Mouse (Mus musculus) myocyte (in vitro differentiated cells): Measurements from ENCODE around the gene Ankrd33. TPM values are rescaled to one million over a fixed set of nuclear protein-coding genes. Genes with fewer than 3 reads are reported as not detected.

ENCODE experiments used
- H3K27me3 ChIP-seq: one replicate; pipeline ENCODE4 v1.6.1; 2011; ENCODE audit not compliant: control insufficient read depth, insufficient read depth, insufficient read length
- H3K36me3 ChIP-seq: one replicate; pipeline ENCODE4 v1.6.1; 2011; ENCODE audit not compliant: control insufficient read depth, insufficient read depth
- H3K4me2 ChIP-seq: one replicate; pipeline ENCODE4 v1.6.1; 2011; ENCODE audit warnings: low read depth, control low read depth
- H3K4me3 ChIP-seq: one replicate; pipeline ENCODE4 v1.5.1; 2011; ENCODE audit warnings: mild to moderate bottlenecking, control low read depth, moderate library complexity
- H3K79me2 ChIP-seq: one replicate; pipeline ENCODE4 v1.6.1; 2011; ENCODE audit not compliant: control insufficient read depth, insufficient read depth
- H3ac ChIP-seq: one replicate; pipeline ENCODE4 v1.6.1; 2011; ENCODE audit not compliant: control insufficient read depth, insufficient read length
- CEBPB ChIP-seq: IDR thresholded peaks from 2 replicates; pipeline ENCODE4 v1.6.1; 2011; ENCODE audit warnings: mild to moderate bottlenecking, moderate library complexity; ENCODE audit not compliant: poor library complexity, insufficient read depth, severe bottlenecking
- E2F4 ChIP-seq: IDR thresholded peaks from one replicate; pipeline ENCODE4 v1.6.1; 2011; ENCODE audit warnings: mild to moderate bottlenecking, control low read depth, moderate library complexity; ENCODE audit not compliant: insufficient read depth
- MAX ChIP-seq: IDR thresholded peaks from one replicate; pipeline ENCODE4 v1.6.1; 2011; ENCODE audit warnings: low read depth, mild to moderate bottlenecking, control low read depth
- MYOD1 ChIP-seq, 3 experiments: IDR thresholded peaks; one replicate each; pipeline ENCODE4 v1.6.1; 2011; ENCODE audit warnings: control low read depth in 2 of 3, low read depth in 2 of 3, mild to moderate bottlenecking in 2 of 3, moderate library complexity in 1 of 3; ENCODE audit not compliant: insufficient read length in 2 of 3, control insufficient read depth in 1 of 3
- MYOG ChIP-seq, 3 experiments: IDR thresholded peaks; one replicate each; pipeline ENCODE4 v1.6.1; 2011; ENCODE audit warnings: control low read depth in 2 of 3, low read depth in 2 of 3, mild to moderate bottlenecking in 2 of 3; ENCODE audit not compliant: insufficient read length in 2 of 3, control insufficient read depth in 1 of 3, insufficient read depth in 1 of 3
- POLR2A ChIP-seq: IDR thresholded peaks from one replicate; pipeline ENCODE4 v1.6.1; 2011; ENCODE audit warnings: low read depth, mild to moderate bottlenecking, control low read depth, moderate library complexity; ENCODE audit not compliant: insufficient read length
- POLR2AphosphoS2 ChIP-seq: IDR thresholded peaks from one replicate; pipeline ENCODE4 v1.6.1; 2011; ENCODE audit warnings: low read depth, control low read depth; ENCODE audit not compliant: insufficient read length
- REST ChIP-seq: IDR thresholded peaks from one replicate; pipeline ENCODE4 v1.6.1; 2011; ENCODE audit warnings: mild to moderate bottlenecking, control low read depth, moderate library complexity; ENCODE audit not compliant: insufficient read depth, insufficient read length
- SRF ChIP-seq: IDR thresholded peaks from one replicate; pipeline ENCODE4 v1.6.1; 2011; ENCODE audit warnings: low read depth; ENCODE audit not compliant: control insufficient read depth, insufficient read length
- TCF12 ChIP-seq: IDR thresholded peaks from one replicate; pipeline ENCODE4 v1.6.1; 2011; ENCODE audit warnings: mild to moderate bottlenecking, control low read depth; ENCODE audit not compliant: poor library complexity, insufficient read depth, severe bottlenecking
- TCF3 ChIP-seq: IDR thresholded peaks from one replicate; pipeline ENCODE4 v1.6.1; 2011; ENCODE audit warnings: low read depth, control low read depth; ENCODE audit not compliant: insufficient read length
- USF1 ChIP-seq: IDR thresholded peaks from one replicate; pipeline ENCODE4 v1.6.1; 2011; ENCODE audit warnings: low read depth, mild to moderate bottlenecking, control low read depth, moderate library complexity
- polyA plus RNA-seq: library from polyadenylated mRNA; unstranded; fragments of >200 nt; fragmentation: generic; extraction: Trizol; gene quantifications from one replicate; pipeline ENCODE4 v1.2.1, GENCODE M21; 2012; ENCODE audit warnings: missing spikeins

Ankrd33 gene
- polyA plus RNA-seq = not detected

GRCm38 (mm10) chr15:101115511-101116110 is at the start of gene Ankrd33:
Ankrd33 (plus strand) TSS chr15:101115755.
- Histone ChIP-seq H3ac (no peak within 1 kb of the TSS), H3K79me2 (no peaks in the 10 kb centered on the region), H3K27me3 (peaks cover 36% of the 10 kb centered on the region), H3K4me2 (no peak within 1 kb of the TSS), H3K36me3 (no peaks in the 10 kb centered on the region), H3K4me3 (no peak within 1 kb of the TSS)
- no peak for TF ChIP-seq CEBPB
- no peak for TF ChIP-seq MAX
- TF ChIP-seq TCF3 = no peak
- TF ChIP-seq E2F4 = no peak
- TF ChIP-seq MYOG (IDR thresholded peaks at IDR 0.05; ENCODE audit: control insufficient read depth in 1 of 3, insufficient read depth in 1 of 3, insufficient read length in 2 of 3, low read depth in 2 of 3) = no peak
- no peak for TF ChIP-seq SRF
- TF ChIP-seq REST = no peak
- no peak for TF ChIP-seq USF1
- no peak for TF ChIP-seq POLR2A
- TF ChIP-seq TCF12 = no peak
- no peak for TF ChIP-seq MYOD1 (IDR thresholded peaks at IDR 0.05; ENCODE audit: control insufficient read depth in 1 of 3, insufficient read length in 2 of 3, low read depth in 2 of 3)
- TF ChIP-seq POLR2AphosphoS2 = no peak

DNA sequence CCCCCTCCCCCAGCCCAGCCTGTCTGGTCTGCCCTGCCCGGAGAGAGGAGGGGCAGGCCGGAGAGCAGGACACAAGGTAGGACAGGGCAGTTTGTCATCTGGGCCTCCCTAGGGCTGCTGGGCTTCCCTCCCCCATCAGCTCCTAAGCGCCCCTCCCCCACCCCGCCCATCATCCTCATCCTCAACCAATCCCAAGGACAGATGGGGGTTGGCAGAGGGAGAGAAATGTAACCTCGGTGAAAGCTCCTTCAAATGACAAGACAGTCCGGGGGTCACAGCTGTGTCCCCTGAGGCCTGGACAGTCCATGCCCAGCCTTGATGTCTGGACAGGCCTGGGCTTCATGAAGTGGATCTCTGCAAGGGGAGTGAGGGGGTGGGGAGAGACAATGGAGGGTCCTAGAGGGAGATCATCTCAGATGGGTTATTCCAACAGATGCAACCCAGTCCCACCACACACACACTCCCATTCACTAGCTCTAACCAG is 49.1 kb upstream of the Ankrd33 start:
- no peaks in the 10 kb centered on the region for H3K79me2 ChIP-seq
- no peak overlapping the region for H3K4me3 ChIP-seq
- no peaks in the 10 kb centered on the region for H3K36me3 ChIP-seq
- H3ac ChIP-seq = no peak overlapping the region
- no peak overlapping the region for H3K4me2 ChIP-seq
- H3K27me3 ChIP-seq = peaks cover 71% of the 10 kb centered on the region
- TF ChIP-seq TCF3 (no peak), REST (no peak), SRF (no peak), CEBPB (no peak), POLR2A (no peak), MYOG (IDR thresholded peaks at IDR 0.05; ENCODE audit: control insufficient read depth in 1 of 3, insufficient read depth in 1 of 3, insufficient read length in 2 of 3, low read depth in 2 of 3) (no peak), POLR2AphosphoS2 (no peak), MYOD1 (IDR thresholded peaks at IDR 0.05; ENCODE audit: control insufficient read depth in 1 of 3, insufficient read length in 2 of 3, low read depth in 2 of 3) (no peak), E2F4 (no peak), USF1 (no peak)

DNA sequence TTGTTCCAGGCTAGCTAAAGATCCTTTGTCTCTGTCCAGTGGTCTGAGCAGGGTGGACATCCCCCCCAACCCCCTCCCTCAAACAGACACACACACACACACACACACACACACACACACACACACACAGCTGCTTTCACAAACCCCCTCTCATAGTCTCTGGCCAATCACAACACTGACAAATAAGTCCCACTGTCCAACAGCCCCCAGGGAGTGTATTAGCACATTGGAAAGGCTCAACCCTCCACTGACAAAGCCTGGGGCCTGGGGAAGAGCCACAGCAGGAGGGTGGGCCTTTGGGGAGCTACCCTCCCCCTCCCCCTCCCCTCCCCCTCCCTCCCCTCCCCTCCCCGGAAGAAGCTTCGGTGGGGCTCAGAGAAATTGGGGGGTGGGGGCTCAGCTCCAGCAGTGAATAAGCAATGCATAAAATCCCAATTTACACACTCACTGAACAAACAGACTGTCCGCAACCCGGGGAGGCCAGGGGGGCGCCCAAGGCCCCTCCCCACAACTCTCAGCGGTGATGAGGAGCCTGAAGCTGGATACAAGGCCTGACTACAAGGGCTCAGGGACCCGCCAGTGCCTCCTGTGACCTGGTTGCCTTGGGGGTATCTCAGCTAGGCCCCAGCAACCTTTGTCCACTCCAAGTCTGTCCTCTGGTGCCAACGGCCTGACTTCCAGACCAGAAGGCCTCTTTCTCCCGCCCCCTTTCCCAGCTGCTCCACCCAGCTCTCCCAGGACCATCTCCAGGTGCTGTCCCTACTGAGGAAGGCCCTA is 48.4 kb upstream of the Ankrd33 start:
- TF ChIP-seq TCF12 (no peak), MAX (no peak), TCF3 (no peak), SRF (no peak), USF1 (no peak), MYOG (IDR thresholded peaks at IDR 0.05; ENCODE audit: control insufficient read depth in 1 of 3, insufficient read depth in 1 of 3, insufficient read length in 2 of 3, low read depth in 2 of 3) (no peak), E2F4 (no peak), REST (no peak), MYOD1 (IDR thresholded peaks at IDR 0.05; ENCODE audit: control insufficient read depth in 1 of 3, insufficient read length in 2 of 3, low read depth in 2 of 3) (no peak), POLR2A (no peak), CEBPB (no peak), POLR2AphosphoS2 (no peak)
- Histone ChIP-seq H3K4me3 (no peak overlapping the region), H3K27me3 (peaks cover 66% of the 10 kb centered on the region)

DNA sequence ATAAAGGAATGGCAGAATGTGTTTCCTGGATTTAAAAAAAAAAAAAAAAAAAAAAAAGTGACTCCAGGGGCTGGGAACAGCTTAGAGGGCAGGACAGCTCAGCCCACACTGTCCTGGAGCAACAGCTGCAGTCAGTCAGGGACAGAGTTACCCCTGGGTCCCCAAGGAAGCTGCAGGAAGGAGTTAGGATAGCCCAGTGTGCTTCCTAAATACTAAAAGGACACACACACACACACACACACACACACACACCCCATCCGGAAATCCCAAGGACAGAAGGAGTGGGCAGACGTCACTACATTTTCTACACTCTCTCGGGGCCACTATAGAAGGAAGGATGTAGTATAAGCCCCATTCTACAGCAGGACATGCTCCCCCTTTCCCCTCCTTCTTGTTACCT is 47.5 kb upstream of the Ankrd33 start:
- H3K79me2 ChIP-seq = no peaks in the 10 kb centered on the region
- H3K27me3 ChIP-seq = peaks cover 66% of the 10 kb centered on the region

More for the DNA sequence above, 48.4 kb upstream of the Ankrd33 start:
- no peaks in the 10 kb centered on the region for H3K36me3 ChIP-seq
- H3K4me2 ChIP-seq = no peak overlapping the region
- no peak overlapping the region for H3ac ChIP-seq
- no peaks in the 10 kb centered on the region for H3K79me2 ChIP-seq

More for the DNA sequence above, 47.5 kb upstream of the Ankrd33 start:
- Histone ChIP-seq H3ac (no peak overlapping the region), H3K36me3 (no peaks in the 10 kb centered on the region), H3K4me3 (no peak overlapping the region), H3K4me2 (no peak overlapping the region)
- TF ChIP-seq E2F4 (no peak), TCF12 (no peak), POLR2A (no peak), MYOG (IDR thresholded peaks at IDR 0.05; ENCODE audit: control insufficient read depth in 1 of 3, insufficient read depth in 1 of 3, insufficient read length in 2 of 3, low read depth in 2 of 3) (peak in 1 of 3 experiments; percentile 8), CEBPB (no peak), MYOD1 (IDR thresholded peaks at IDR 0.05; ENCODE audit: control insufficient read depth in 1 of 3, insufficient read length in 2 of 3, low read depth in 2 of 3) (peak in 1 of 3 experiments; percentile 19)
